Mouse (Mus musculus): ENCODE data around the gene Vmn1r32. TPM values are rescaled to one million over a fixed set of nuclear protein-coding genes. Genes with fewer than 3 reads are reported as not detected.

Gene Vmn1r32
- polyA plus RNA-seq, 1 experiment from 2014 or later = not detected

DNA sequence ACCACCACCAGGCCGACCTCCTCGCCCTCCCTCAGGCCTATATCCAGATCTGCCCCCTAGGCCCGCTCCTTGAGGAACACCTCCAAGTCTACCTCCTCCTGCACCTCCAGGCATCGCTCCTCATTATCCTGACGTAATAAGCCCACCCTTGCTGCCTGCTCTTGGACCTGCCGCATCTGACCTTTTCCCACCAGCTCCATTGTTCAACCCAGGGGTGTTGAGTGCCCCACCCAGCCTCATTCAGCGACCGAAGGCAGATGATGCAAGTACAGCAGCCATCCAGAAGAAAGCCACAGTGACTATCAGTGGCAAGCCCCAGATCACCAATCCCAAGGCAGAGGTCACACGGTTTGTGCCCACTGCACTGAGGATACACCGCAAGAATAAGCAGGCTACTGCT lies 31.5 kb downstream of the Vmn1r32 start:
- Histone ChIP-seq H3K27me3 (replicated peaks; ENCODE audit: control insufficient read depth, insufficient read depth, low read length) (no peaks in the 10 kb centered on the region), H3K4me1 (replicated peaks; ENCODE audit: control insufficient read depth, insufficient read depth, low read length) (no peaks in the 10 kb centered on the region), H3K9ac (ENCODE audit: low read depth, low read length) (no peak overlapping the region), H3K27ac (ENCODE audit: low read depth, low read length) (no peak overlapping the region), H3K9me3 (ENCODE audit: control insufficient read depth) (no peaks in the 10 kb centered on the region), H3K36me3 (ENCODE audit: control insufficient read depth, insufficient read depth) (no peaks in the 10 kb centered on the region), H3K4me2 (replicated peaks; ENCODE audit: low read depth) (no peak overlapping the region), H3K4me3 (ENCODE audit: low read depth, low read length) (no peak overlapping the region)
- no peak for TF ChIP-seq CTCF (IDR thresholded peaks at IDR 0.05; ENCODE audit: low read depth)
- no peak for ATAC-seq
- WGBS = 95% methylated on average over 10 of the region's 10 CpGs

DNA sequence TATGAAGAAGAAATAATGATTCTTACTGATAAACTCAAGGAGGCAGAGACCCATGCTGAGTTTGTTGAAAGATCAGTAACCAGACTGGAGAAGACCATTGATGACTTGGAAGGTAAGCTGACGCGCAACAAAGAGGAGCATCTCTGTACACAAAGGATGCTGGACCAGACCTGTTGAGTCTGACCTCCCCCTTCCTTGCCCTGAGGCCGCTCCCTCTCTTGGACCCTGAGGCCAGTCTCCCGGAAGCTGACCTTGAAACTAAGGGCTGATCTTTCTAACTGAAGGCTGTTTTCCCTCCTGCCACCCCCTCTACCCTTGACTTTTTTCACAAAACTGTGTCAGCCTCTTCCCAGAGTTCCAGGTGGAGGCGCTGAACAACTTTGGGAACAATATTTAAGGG lies 43.5 kb downstream of the Vmn1r32 start:
- no peak overlapping the region for H3K4me3 ChIP-seq (ENCODE audit: low read depth, low read length)
- no peak overlapping the region for H3K27ac ChIP-seq (ENCODE audit: low read depth, low read length)
- no peaks in the 10 kb centered on the region for H3K36me3 ChIP-seq (ENCODE audit: control insufficient read depth, insufficient read depth)
- no peak overlapping the region for H3K4me2 ChIP-seq (replicated peaks; ENCODE audit: low read depth)
- no peak overlapping the region for H3K9ac ChIP-seq (ENCODE audit: low read depth, low read length)
- H3K9me3 ChIP-seq (ENCODE audit: control insufficient read depth) = no peaks in the 10 kb centered on the region
- WGBS = 95% methylated on average over 5 of the region's 5 CpGs
- no peaks in the 10 kb centered on the region for H3K27me3 ChIP-seq (replicated peaks; ENCODE audit: control insufficient read depth, insufficient read depth, low read length)
- no peak for TF ChIP-seq CTCF (IDR thresholded peaks at IDR 0.05; ENCODE audit: low read depth)
- no peaks in the 10 kb centered on the region for H3K4me1 ChIP-seq (replicated peaks; ENCODE audit: control insufficient read depth, insufficient read depth, low read length)
- ATAC-seq = no peak

Other genes with a start within 250 kb of the Vmn1r32 start
- 30.5 and 36.4 TPM in 2 replicates for gene Mad2l1, start 24.7 kb downstream of the Vmn1r32 start, polyA plus RNA-seq (2015; fragmentation: Nextera tagmentation; extraction: Ambion mirVana)
- gene Vmn1r33, start 58.2 kb upstream of the Vmn1r32 start, polyA plus RNA-seq (2015; fragmentation: Nextera tagmentation; extraction: Ambion mirVana) = not detected in 2 replicates
- gene Vmn1r34, start 83.8 kb upstream of the Vmn1r32 start, polyA plus RNA-seq (2015; fragmentation: Nextera tagmentation; extraction: Ambion mirVana) = not detected in 2 replicates
- gene Vmn1r35, start 125.8 kb upstream of the Vmn1r32 start, polyA plus RNA-seq (2015; fragmentation: Nextera tagmentation; extraction: Ambion mirVana) = not detected in 2 replicates
- gene Vmn1r36, start 159.1 kb upstream of the Vmn1r32 start, polyA plus RNA-seq (2015; fragmentation: Nextera tagmentation; extraction: Ambion mirVana) = not detected in 2 replicates
- not detected in 2 replicates for gene Vmn1r37, start 169.3 kb upstream of the Vmn1r32 start, polyA plus RNA-seq (2015; fragmentation: Nextera tagmentation; extraction: Ambion mirVana)
- gene Vmn1r38, start 222.5 kb upstream of the Vmn1r32 start, polyA plus RNA-seq (2015; fragmentation: Nextera tagmentation; extraction: Ambion mirVana) = not detected in 2 replicates